Mouse (Mus musculus) liver, adult 2 months (tissue): Measurements from ENCODE around the gene Ppp1r13b.

Experiments
- CTCF ChIP-seq: fragments of 200-500 bp; IDR thresholded peaks from 2 replicates; pipeline ENCODE4 v1.5.1; 2011; ENCODE audit warnings: low read depth, low read length, control low read depth
- POLR2A ChIP-seq: fragments of 200-500 bp; IDR thresholded peaks from 2 replicates; pipeline ENCODE4 v1.6.1; 2011; ENCODE audit warnings: low read length, control low read depth; ENCODE audit not compliant: insufficient read depth; ENCODE audit errors: extremely low read depth

DNA sequence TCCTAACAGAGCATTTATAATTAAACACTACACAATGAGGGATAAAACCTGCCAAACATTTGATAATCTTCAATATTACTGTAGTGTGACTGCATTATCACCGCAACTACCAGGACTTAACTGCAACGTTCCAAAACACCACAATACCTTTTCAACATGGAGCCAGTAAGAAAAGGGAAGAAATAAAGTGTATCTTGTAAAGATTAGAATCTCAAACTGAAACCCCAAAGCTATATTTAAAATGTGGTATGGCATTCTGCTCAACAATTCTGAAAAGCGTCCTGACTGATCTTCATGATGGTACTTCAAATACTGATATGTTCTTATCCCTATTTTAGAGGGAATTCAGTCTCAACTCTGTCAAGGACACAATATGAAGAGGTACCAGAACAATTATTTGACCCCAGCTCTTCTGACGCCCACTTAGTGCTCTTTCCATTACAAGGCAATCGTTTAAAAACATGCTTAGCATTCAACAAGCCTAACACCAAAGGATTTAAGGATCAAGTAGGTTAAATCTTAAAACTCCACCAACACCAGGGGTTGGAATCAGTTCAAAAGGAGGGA, 1.5 kb downstream of the Ppp1r13b start:
- TF ChIP-seq CTCF (no peak), POLR2A (no peak)
